Mouse (Mus musculus) embryonic fibroblast, embryonic 13.5 days (primary cell): Measurements from ENCODE around the gene Pard3b. TPM values are rescaled to one million over a fixed set of nuclear protein-coding genes. Genes with fewer than 3 reads are reported as not detected.

ENCODE experiments used
- H3K27ac ChIP-seq: 2 replicates; pipeline ENCODE4 v1.5.1; 2012; ENCODE audit warnings: low read length, control low read depth, inconsistent platforms; ENCODE audit not compliant: insufficient read depth
- H3K4me1 ChIP-seq: 2 replicates; pipeline ENCODE4 v1.6.1; 2011; ENCODE audit warnings: low read length; ENCODE audit not compliant: control insufficient read depth, insufficient read depth
- H3K4me3 ChIP-seq: 2 replicates; pipeline ENCODE4 v1.5.1; 2011; ENCODE audit warnings: mild to moderate bottlenecking, control low read depth, low read length; ENCODE audit not compliant: insufficient read depth
- CTCF ChIP-seq: IDR thresholded peaks from 2 replicates; pipeline ENCODE4 v1.5.1; 2011; ENCODE audit warnings: mild to moderate bottlenecking, control low read depth, low read length, moderate library complexity, borderline replicate concordance; ENCODE audit not compliant: insufficient read depth
- POLR2A ChIP-seq: IDR thresholded peaks from 2 replicates; pipeline ENCODE4 v1.6.1; 2011; ENCODE audit warnings: low read depth, mild to moderate bottlenecking, control low read depth, low read length, moderate library complexity
- polyA plus RNA-seq: library from polyadenylated mRNA; stranded (reverse); fragments of >200 nt; gene quantifications from 2 replicates; pipeline ENCODE4 v1.2.4, GENCODE M21; 2011; ENCODE audit warnings: low read depth; ENCODE audit not compliant: missing spikeins, insufficient read length

Pard3b gene
- polyA plus RNA-seq, 1 experiment = 6.9 TPM

- Histone ChIP-seq H3K4me3 (no peak overlapping the region), H3K27ac (no peak overlapping the region)
- TF ChIP-seq CTCF (no peak), POLR2A (no peak)
These were observed 1044.1 kb downstream of the Pard3b start for GRCm38 (mm10) chr1:62682456-62683385.

GRCm38 (mm10) chr1:62683498-62683897 is 1044.9 kb downstream of the Pard3b start:
- Histone ChIP-seq H3K4me1 (no peaks in the 10 kb centered on the region), H3K4me3 (no peak overlapping the region), H3K27ac (no peak overlapping the region)
- TF ChIP-seq POLR2A (no peak), CTCF (no peak)

More at GRCm38 (mm10) chr1:62682456-62683385, 1044.1 kb downstream of the Pard3b start:
- no peaks in the 10 kb centered on the region for H3K4me1 ChIP-seq

- H3K27ac ChIP-seq = no peak overlapping the region
- H3K4me3 ChIP-seq = no peak overlapping the region
- H3K4me1 ChIP-seq = no peaks in the 10 kb centered on the region; the same call in 1 of the 2 replicates
- TF ChIP-seq POLR2A (no peak), CTCF (no peak)
These were observed 1048.9 kb downstream of the Pard3b start for GRCm38 (mm10) chr1:62687511-62687910.

GRCm38 (mm10) chr1:62691175-62691574 is 1052.6 kb downstream of the Pard3b start:
- no peak for TF ChIP-seq POLR2A
- TF ChIP-seq CTCF = no peak
- H3K27ac ChIP-seq = no peak overlapping the region
- no peak overlapping the region for H3K4me3 ChIP-seq
- peaks cover 4% of the 10 kb centered on the region; the same call in 1 of the 2 replicates for H3K4me1 ChIP-seq
